Mouse (Mus musculus): ENCODE results near the gene Ficd. TPM values are rescaled to one million over a fixed set of nuclear protein-coding genes. Genes with fewer than 3 reads are reported as not detected.
"Not testable (repeated sequence)": the region's sequence is repeated elsewhere in the genome, so short reads cannot be mapped to it uniquely, and the experiment has no call there.

The Ficd gene
- total RNA-seq, 4 experiments from 2014 or later: 12.0 to 13.2 (median 12.7) TPM

GRCm38 (mm10) chr5:113772905-113773519 is 37.4 kb downstream of the Ficd start:
- DNase-seq (ENCODE audit: low spot score in 2 of 2): no peak

GRCm38 (mm10) chr5:113773664-113774063 is 38.1 kb downstream of the Ficd start:
- DNase-seq (ENCODE audit: low spot score in 2 of 2): peak; percentile 70 to 87

- DNase-seq (ENCODE audit: low spot score in 2 of 2): no peak
Observed at GRCm38 (mm10) chr5:113775585-113775984, 40.0 kb downstream of the Ficd start.

GRCm38 (mm10) chr5:113776128-113776895 is 40.7 kb downstream of the Ficd start:
- DNase-seq (ENCODE audit: low spot score in 2 of 2): no peak

GRCm38 (mm10) chr5:113776896-113777226 is 41.3 kb downstream of the Ficd start:
- no peak for DNase-seq (ENCODE audit: low spot score in 2 of 2)

- DNase-seq (ENCODE audit: low spot score in 2 of 2): not testable (repeated sequence)
Observed at GRCm38 (mm10) chr5:113777728-113778127, 42.1 kb downstream of the Ficd start.

- no peak for DNase-seq (ENCODE audit: low spot score in 2 of 2)
Observed at GRCm38 (mm10) chr5:113779569-113779968, 44.0 kb downstream of the Ficd start.

GRCm38 (mm10) chr5:113780082-113780752 is 44.6 kb downstream of the Ficd start:
- no peak for DNase-seq (ENCODE audit: low spot score in 2 of 2)

GRCm38 (mm10) chr5:113780763-113781162 is 45.2 kb downstream of the Ficd start:
- no peak for DNase-seq (ENCODE audit: low spot score in 2 of 2)

- no peak for DNase-seq (ENCODE audit: low spot score in 2 of 2)
Observed at GRCm38 (mm10) chr5:113781254-113781653, 45.7 kb downstream of the Ficd start.

GRCm38 (mm10) chr5:113781875-113782274 is 46.3 kb downstream of the Ficd start:
- DNase-seq (ENCODE audit: low spot score in 2 of 2): no peak

- no peak for DNase-seq (ENCODE audit: low spot score in 2 of 2)
Observed at GRCm38 (mm10) chr5:113782624-113783023, 47.0 kb downstream of the Ficd start.

- no peak for DNase-seq (ENCODE audit: low spot score in 2 of 2)
Observed at GRCm38 (mm10) chr5:113783581-113784001, 48.0 kb downstream of the Ficd start.

GRCm38 (mm10) chr5:113784104-113784503 is 48.5 kb downstream of the Ficd start:
- not testable (repeated sequence) for DNase-seq (ENCODE audit: low spot score in 2 of 2)

GRCm38 (mm10) chr5:113786985-113787384 is 51.4 kb downstream of the Ficd start:
- DNase-seq (ENCODE audit: low spot score in 2 of 2): no peak

- no peak for DNase-seq (ENCODE audit: low spot score in 2 of 2)
Observed at GRCm38 (mm10) chr5:113788645-113789044, 53.0 kb downstream of the Ficd start.

- DNase-seq (ENCODE audit: low spot score in 2 of 2): no peak
Observed at GRCm38 (mm10) chr5:113789075-113789788, 53.6 kb downstream of the Ficd start.

Other genes with a start within 250 kb of the Ficd start
- gene Wscd2, start 245.5 kb upstream of the Ficd start, total RNA-seq (2022): 10 to 100 TPM; 64.7 to 84.8 (median 76.0) TPM
- 10 to 100 TPM in 2 of 4 experiments, 1 to 10 TPM in 2; 5.1 to 23.1 (median 13.4) TPM for gene Cmklr1, start 85.4 kb upstream of the Ficd start, total RNA-seq (2022)
- gene 1700069L16Rik, start 11.0 kb upstream of the Ficd start, total RNA-seq (2022): not detected
- gene Sart3, start 36.7 kb downstream of the Ficd start, total RNA-seq (2022): 10 to 100 TPM; 43.7 to 57.8 (median 48.9) TPM
- gene Iscu, start 36.9 kb downstream of the Ficd start, total RNA-seq (2022): 100 to 1,000 TPM; 117 to 135 (median 126) TPM
- 10 to 100 TPM; 22.0 to 40.1 (median 31.5) TPM for gene Tmem119, start 64.7 kb downstream of the Ficd start, total RNA-seq (2022)
- gene Selplg, start 96.8 kb downstream of the Ficd start, total RNA-seq (2022): 10 to 100 TPM; 27.3 to 84.9 (median 53.7) TPM
- 100 to 1,000 TPM in 1 of 4 experiments, 10 to 100 TPM in 3; 89.3 to 106 (median 94.0) TPM for gene Coro1c, start 173.0 kb downstream of the Ficd start, total RNA-seq (2022)

Measured in layer of hippocampus, adult 8-10 months (tissue).